Mouse (Mus musculus) CH12.LX (cell line): Measurements from ENCODE around the gene Syt2. TPM values are rescaled to one million over a fixed set of nuclear protein-coding genes. Genes with fewer than 3 reads are reported as not detected.

Source experiments
- DNase-seq: peaks from one replicate; pipeline ENCODE4 v3.0.0-alpha.2; 2013; ENCODE audit errors: extremely low read depth
- H3K27ac ChIP-seq: 2 replicates; pipeline ENCODE4 v1.5.1; 2012; ENCODE audit warnings: low read depth, mild to moderate bottlenecking, control low read depth, moderate library complexity; ENCODE audit not compliant: insufficient read depth
- H3K27me3 ChIP-seq: replicated peaks from 2 replicates; pipeline ENCODE3; 2012; ENCODE audit warnings: inconsistent platforms
- H3K36me3 ChIP-seq, 2 experiments: replicated peaks in 1 of 2; 2 replicates each; pipeline versions ENCODE3 to v1.6.1; 2012; ENCODE audit warnings: inconsistent platforms in 1 of 2, low read length in 1 of 2, mild to moderate bottlenecking in 1 of 2, mixed read lengths in 1 of 2, moderate library complexity in 1 of 2; ENCODE audit not compliant: control insufficient read depth in 1 of 2, insufficient read depth in 1 of 2
- H3K4me1 ChIP-seq, 2 experiments: 2 replicates each; pipeline ENCODE4 v1.6.1; 2012; ENCODE audit warnings: inconsistent platforms in 1 of 2, moderate library complexity in 1 of 2; ENCODE audit not compliant: insufficient read depth in 2 of 2, control insufficient read depth in 1 of 2
- H3K4me2 ChIP-seq: 2 replicates; pipeline ENCODE4 v1.6.1; 2012; ENCODE audit warnings: low read depth, mild to moderate bottlenecking, control low read depth; ENCODE audit not compliant: poor library complexity, insufficient read depth, severe bottlenecking
- H3K4me3 ChIP-seq, 3 experiments: fragments of 150-350 bp in 1 of 3; sonication (generic) in 1 of 3; replicated peaks in 1 of 3; 2 replicates each; pipeline versions ENCODE3 to v1.5.1; 2011 to 2012; ENCODE audit warnings: low read depth in 2 of 3, low read length in 2 of 3, mild to moderate bottlenecking in 2 of 3, moderate library complexity in 2 of 3, control low read depth in 1 of 3, improper control_type of control experiment in 1 of 3, inconsistent platforms in 1 of 3, mixed read lengths in 1 of 3; ENCODE audit not compliant: poor library complexity in 1 of 3
- H3K79me2 ChIP-seq: replicated peaks from 2 replicates; pipeline ENCODE4 v1.6.1; 2012; ENCODE audit warnings: mild to moderate bottlenecking, moderate library complexity; ENCODE audit not compliant: control insufficient read depth, poor library complexity, insufficient read depth, severe bottlenecking; ENCODE audit errors: extremely low read depth
- H3K9ac ChIP-seq: 2 replicates; pipeline ENCODE4 v1.6.1; 2012; ENCODE audit warnings: low read depth, mild to moderate bottlenecking, control low read depth, moderate library complexity; ENCODE audit not compliant: insufficient read depth
- H3K9me3 ChIP-seq: replicated peaks from 2 replicates; pipeline ENCODE3; 2012; ENCODE audit warnings: low read length, inconsistent platforms, mixed read lengths
- BHLHE40 ChIP-seq: IDR thresholded peaks from 2 replicates; pipeline ENCODE4 v1.6.1; 2011; ENCODE audit warnings: mild to moderate bottlenecking, low read depth, low read length, improper control_type of control experiment
- CHD1 ChIP-seq: IDR thresholded peaks from 2 replicates; pipeline ENCODE4 v1.6.1; 2012; ENCODE audit warnings: low read depth, low read length, improper control_type of control experiment, inconsistent platforms
- CHD2 ChIP-seq: IDR thresholded peaks from 2 replicates; pipeline ENCODE4 v1.6.1; 2011; ENCODE audit warnings: low read length, improper control_type of control experiment
- CTCF ChIP-seq, 2 experiments: IDR thresholded peaks in 1 of 2; conservative IDR thresholded peaks in 1 of 2; 2 replicates each; pipeline ENCODE4 v1.5.1; 2011 to 2012; ENCODE audit warnings: low read depth in 2 of 2, low read length in 2 of 2, improper control_type of control experiment in 1 of 2, inconsistent platforms in 1 of 2, mild to moderate bottlenecking in 1 of 2, moderate library complexity in 1 of 2
- ELF1 ChIP-seq: IDR thresholded peaks from 2 replicates; pipeline ENCODE4 v1.6.1; 2014; ENCODE audit warnings: low read depth, mild to moderate bottlenecking, inconsistent platforms, low read length, improper control_type of control experiment
- EP300 ChIP-seq: IDR thresholded peaks from 2 replicates; pipeline ENCODE4 v1.6.1; 2011; ENCODE audit warnings: low read length, improper control_type of control experiment
- ETS1 ChIP-seq: conservative IDR thresholded peaks from 2 replicates; pipeline ENCODE4 v1.6.1; 2012; ENCODE audit warnings: low read depth, mild to moderate bottlenecking, inconsistent platforms, low read length, improper control_type of control experiment, moderate library complexity
- GABPA ChIP-seq: IDR thresholded peaks from 2 replicates; pipeline ENCODE4 v1.6.1; 2012; ENCODE audit warnings: low read depth, low read length, improper control_type of control experiment, inconsistent platforms; ENCODE audit not compliant: insufficient replicate concordance
- HCFC1 ChIP-seq: IDR thresholded peaks from 2 replicates; pipeline ENCODE4 v1.6.1; 2012; ENCODE audit warnings: low read depth, mild to moderate bottlenecking, inconsistent platforms, low read length, improper control_type of control experiment
- IRF4 ChIP-seq: IDR thresholded peaks from 2 replicates; pipeline ENCODE4 v1.6.1; 2014; ENCODE audit warnings: low read depth, mild to moderate bottlenecking, inconsistent platforms, low read length, improper control_type of control experiment
- JUN ChIP-seq: IDR thresholded peaks from 2 replicates; pipeline ENCODE4 v1.6.1; 2011; ENCODE audit warnings: low read depth, mild to moderate bottlenecking, low read length, improper control_type of control experiment, moderate library complexity; ENCODE audit not compliant: insufficient read depth
- MAFK ChIP-seq: IDR thresholded peaks from 2 replicates; pipeline ENCODE4 v1.6.1; 2011; ENCODE audit warnings: low read length, improper control_type of control experiment; ENCODE audit not compliant: insufficient replicate concordance
- MAX ChIP-seq: IDR thresholded peaks from 2 replicates; pipeline ENCODE4 v1.6.1; 2011; ENCODE audit warnings: low read length, improper control_type of control experiment
- MEF2A ChIP-seq: IDR thresholded peaks from 2 replicates; pipeline ENCODE4 v1.6.1; 2014; ENCODE audit warnings: low read depth, mild to moderate bottlenecking, inconsistent platforms, low read length, improper control_type of control experiment, borderline replicate concordance
- NRF1 ChIP-seq: IDR thresholded peaks from 2 replicates; pipeline ENCODE4 v1.6.1; 2014; ENCODE audit warnings: low read depth, mild to moderate bottlenecking, inconsistent platforms, low read length, improper control_type of control experiment, moderate library complexity
- POLR2A ChIP-seq: IDR thresholded peaks from 2 replicates; pipeline ENCODE4 v1.6.1; 2011; ENCODE audit warnings: low read depth, mild to moderate bottlenecking, improper control_type of control experiment, low read length
- RAD21 ChIP-seq: IDR thresholded peaks from 2 replicates; pipeline ENCODE4 v1.6.1; 2011; ENCODE audit warnings: low read depth, mild to moderate bottlenecking, low read length, improper control_type of control experiment, moderate library complexity
- RCOR1 ChIP-seq: conservative IDR thresholded peaks from 2 replicates; pipeline ENCODE4 v1.6.1; 2012; ENCODE audit warnings: low read depth, mild to moderate bottlenecking, inconsistent platforms, low read length, improper control_type of control experiment
- SMC3 ChIP-seq: IDR thresholded peaks from 2 replicates; pipeline ENCODE4 v1.6.1; 2011; ENCODE audit warnings: low read depth, low read length, improper control_type of control experiment
- TCF12 ChIP-seq: IDR thresholded peaks from 2 replicates; pipeline ENCODE4 v1.6.1; 2014; ENCODE audit warnings: low read depth, mild to moderate bottlenecking, inconsistent platforms, low read length, improper control_type of control experiment
- UBTF ChIP-seq: IDR thresholded peaks from 2 replicates; pipeline ENCODE4 v1.6.1; 2012; ENCODE audit warnings: low read depth, mild to moderate bottlenecking, inconsistent platforms, low read length, improper control_type of control experiment, moderate library complexity
- USF1 ChIP-seq: IDR thresholded peaks from 2 replicates; pipeline ENCODE4 v1.6.1; 2014; ENCODE audit warnings: low read depth, mild to moderate bottlenecking, inconsistent platforms, low read length, improper control_type of control experiment
- ZC3H11A ChIP-seq: IDR thresholded peaks from 2 replicates; pipeline ENCODE4 v1.6.1; 2012; ENCODE audit warnings: low read depth, mild to moderate bottlenecking, inconsistent platforms, low read length, improper control_type of control experiment
- ZKSCAN1 ChIP-seq: IDR thresholded peaks from 2 replicates; pipeline ENCODE4 v1.6.1; 2012; ENCODE audit warnings: low read depth, inconsistent platforms, low read length, improper control_type of control experiment, borderline replicate concordance
- ZMIZ1 ChIP-seq: IDR thresholded peaks from 2 replicates; pipeline ENCODE4 v1.6.1; 2012; ENCODE audit warnings: low read depth, mild to moderate bottlenecking, inconsistent platforms, low read length, improper control_type of control experiment
- ZNF384 ChIP-seq: IDR thresholded peaks from 2 replicates; pipeline ENCODE4 v1.6.1; 2012; ENCODE audit warnings: low read depth, low read length, improper control_type of control experiment, inconsistent platforms
- dilution Hi-C: fragments of 300-500 bp; cut with MboI; formaldehyde crosslinking; loops from 2 replicates; pipeline ENCODE4 v1.14.3; 2020; ENCODE audit warnings: low sequenced_read_pairs; ENCODE audit not compliant: extremely low pct_unique_long_range_greater_than_20kb, extremely low pct_ligation_motif_present
- in situ Hi-C: fragments of 300-500 bp; cut with MboI; formaldehyde crosslinking; loops from 3 replicates; pipeline ENCODE4 v1.14.3; 2019; ENCODE audit warnings: low sequenced_read_pairs, low pct_ligation_motif_present, low pct_unique_long_range_greater_than_20kb, mixed read lengths
- polyA plus RNA-seq: library from polyadenylated mRNA; unstranded; fragments of >175 nt; gene quantifications from 2 replicates; pipeline ENCODE4 v1.2.1, GENCODE M21; 2012; ENCODE audit warnings: low read depth; ENCODE audit not compliant: insufficient read length
- total RNA-seq, 2 experiments: library from RNA; depleted of rRNA; stranded (reverse); fragments of 300-350 nt in 1 of 2; fragments of >200 nt in 1 of 2; gene quantifications; 2 replicates each; pipeline ENCODE4 v1.2.3; 2012 to 2014

Gene Syt2
- total and polyA plus RNA-seq, 3 experiments = not detected

- peak; percentile 27 to 70; a peak in 2 of 4 replicates for TF ChIP-seq CTCF (conservative IDR thresholded peaks at IDR 0.05 in 1 of 2, IDR thresholded peaks at IDR 0.05 in 1 of 2; ENCODE audit: low read depth in 2 of 2, low read length in 2 of 2)
- TF ChIP-seq CHD1 = no peak
- no peak for TF ChIP-seq IRF4
- TF ChIP-seq GABPA = no peak
- no peak for TF ChIP-seq ZKSCAN1
- no peak for TF ChIP-seq TCF12
- no peak for TF ChIP-seq UBTF
- no peak for TF ChIP-seq ZNF384
- no peak for TF ChIP-seq MAX
- no peak for TF ChIP-seq ETS1
- no peak for TF ChIP-seq USF1
- TF ChIP-seq JUN = no peak
- TF ChIP-seq SMC3 = peak; percentile 63
- TF ChIP-seq RAD21 = peak; percentile 49
- TF ChIP-seq ZC3H11A = no peak
- TF ChIP-seq MAFK = no peak
- TF ChIP-seq ELF1 = no peak
- no peak for TF ChIP-seq MEF2A
- no peaks in the 10 kb centered on the region for H3K4me1 ChIP-seq
- H3K9me3 ChIP-seq = no peaks in the 10 kb centered on the region
- in situ Hi-C loops = no loop called here
- H3K4me2 ChIP-seq = no peak overlapping the region
- H3K9ac ChIP-seq = no peak overlapping the region
- dilution Hi-C loops = no loop called here
- DNase-seq = peak; percentile 25
- H3K79me2 ChIP-seq = no peaks in the 10 kb centered on the region
- H3K4me3 ChIP-seq = no peak overlapping the region
- no peak overlapping the region for H3K27ac ChIP-seq
- peaks cover 0 to 13% of the 10 kb centered on the region in 2 experiments for H3K36me3 ChIP-seq
- peaks cover 14% of the 10 kb centered on the region for H3K27me3 ChIP-seq
Measured at GRCm38 (mm10) chr1:134636684-134637083, 9.8 kb upstream of the Syt2 start.

GRCm38 (mm10) chr1:134638041-134638440 lies 8.4 kb upstream of the Syt2 start:
- H3K9ac ChIP-seq = no peak overlapping the region
- no peaks in the 10 kb centered on the region for H3K9me3 ChIP-seq
- H3K79me2 ChIP-seq = no peaks in the 10 kb centered on the region
- H3K4me2 ChIP-seq = no peak overlapping the region
- H3K27ac ChIP-seq = no peak overlapping the region
- peaks cover 27% of the 10 kb centered on the region for H3K27me3 ChIP-seq
- DNase-seq = no peak
- H3K36me3 ChIP-seq = peaks cover 0 to 4% of the 10 kb centered on the region in 2 experiments
- dilution Hi-C loops (no loop called here), in situ Hi-C loops (no loop called here)
- TF ChIP-seq HCFC1 = no peak
- TF ChIP-seq BHLHE40 = no peak
- TF ChIP-seq CTCF (conservative IDR thresholded peaks at IDR 0.05 in 1 of 2, IDR thresholded peaks at IDR 0.05 in 1 of 2; ENCODE audit: low read depth in 2 of 2, low read length in 2 of 2) = no peak
- TF ChIP-seq ZNF384 = no peak
- TF ChIP-seq MAX = no peak
- TF ChIP-seq NRF1 = no peak
- TF ChIP-seq GABPA = no peak
- no peak for TF ChIP-seq CHD2
- no peak for TF ChIP-seq ZMIZ1
- no peak for TF ChIP-seq POLR2A
- no peak for TF ChIP-seq SMC3
- TF ChIP-seq EP300 = no peak
- no peak for TF ChIP-seq ELF1
- no peak for TF ChIP-seq RCOR1
- TF ChIP-seq IRF4 = no peak
- TF ChIP-seq RAD21 = no peak
- TF ChIP-seq TCF12 = no peak
- TF ChIP-seq, all 38 proteins: peak for 0
- Histone ChIP-seq H3K4me1 (no peaks in the 10 kb centered on the region), H3K4me3 (no peak overlapping the region)
